Mouse (Mus musculus) adrenal gland, postnatal 25 days (tissue): ENCODE measurements around the gene Vmn2r92. TPM values are rescaled to one million over a fixed set of nuclear protein-coding genes. Genes with fewer than 3 reads are reported as not detected.
"Not testable (repeated sequence)": the region's sequence is repeated elsewhere in the genome, so short reads cannot be mapped to it uniquely, and the experiment has no call there.

Experiments used
- DNase-seq: peaks from one replicate; pipeline ENCODE4 v3.0.0; 2021; ENCODE audit warnings: mixed read lengths
- long read RNA-seq: library from polyadenylated mRNA; stranded (forward); transcript quantifications from one replicate; pipeline ENCODE4 v2.0.0, GENCODE M21; 2021
- total RNA-seq: library from RNA; stranded (reverse); gene quantifications from 2 replicates; pipeline ENCODE4 v1.2.3, GENCODE M21; 2021

Gene Vmn2r92
- not detected in 2 replicates for total RNA-seq
- long read RNA-seq, result 0 reads

- DNase-seq, result not testable (repeated sequence)
These were observed at the start of gene Vmn2r92 for GRCm38 (mm10) chr17:18151587-18151986. Gene Vmn2r92 (plus strand): TSS chr17:18151887.

DNA sequence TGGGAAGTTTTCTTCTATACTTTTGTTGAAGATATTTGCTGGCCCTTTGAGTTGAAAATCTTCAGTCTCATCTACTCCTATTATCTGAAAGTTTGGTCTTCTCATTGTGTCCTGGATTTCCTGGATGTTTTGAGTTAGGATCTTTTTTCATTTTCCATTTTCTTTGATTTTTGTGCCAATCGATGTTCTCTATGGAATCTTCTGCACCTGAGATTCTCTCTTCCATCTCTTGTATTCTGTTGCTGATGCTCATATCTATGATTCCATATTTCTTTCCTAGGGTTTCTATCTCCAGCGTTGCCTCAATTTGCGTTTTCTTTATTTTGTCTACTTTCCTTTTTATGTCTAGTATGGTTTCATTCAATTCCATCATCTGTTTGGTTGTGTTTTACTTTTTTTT is 49.4 kb upstream of the Vmn2r92 start:
- not testable (repeated sequence) for DNase-seq

DNA sequence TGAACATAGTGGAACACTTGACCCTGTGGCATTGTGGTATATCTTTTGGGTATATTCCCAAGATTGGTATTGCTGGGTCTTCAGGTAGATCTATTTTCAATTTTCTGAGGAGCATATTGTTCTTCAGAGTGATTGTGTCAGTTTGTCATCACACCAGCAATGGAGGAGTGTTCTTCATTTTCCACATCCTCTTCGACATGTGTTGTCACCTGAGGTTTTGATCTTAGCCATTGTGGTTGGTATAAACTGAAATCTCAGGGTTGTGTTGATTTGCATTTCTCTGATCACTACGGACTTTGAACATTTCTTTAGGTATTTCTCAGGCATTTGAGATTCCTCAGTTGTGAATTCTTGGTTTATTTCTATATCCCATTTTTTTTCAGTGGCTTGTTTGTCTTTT is 9.5 kb downstream of the Vmn2r92 start:
- DNase-seq, result not testable (repeated sequence)

GRCm38 (mm10) chr17:18189732-18190131 is 38.0 kb downstream of the Vmn2r92 start:
- no peak for DNase-seq

GRCm38 (mm10) chr17:18221300-18221699 is 69.6 kb downstream of the Vmn2r92 start:
- no peak for DNase-seq

DNA sequence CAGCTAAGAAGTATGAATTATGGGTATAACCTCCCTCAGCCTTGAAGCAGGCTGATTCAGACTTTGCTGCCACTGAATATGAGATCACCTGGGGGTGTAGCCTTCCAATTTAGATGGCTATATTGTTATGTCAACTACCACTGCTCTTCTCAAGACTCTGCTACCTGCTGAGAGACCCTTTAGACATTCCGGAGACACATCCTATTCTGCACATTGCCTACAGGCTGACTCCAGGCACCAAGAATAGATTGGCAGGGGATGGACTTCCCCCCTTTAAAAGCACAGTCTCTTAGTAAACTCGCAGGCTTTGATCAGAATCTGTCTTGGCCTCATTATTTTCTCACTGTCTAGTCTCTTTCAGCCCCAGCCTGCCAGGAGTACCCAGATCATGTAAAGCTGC is 80.3 kb downstream of the Vmn2r92 start:
- no peak for DNase-seq

- DNase-seq, result no peak
These were observed 85.2 kb downstream of the Vmn2r92 start for GRCm38 (mm10) chr17:18236931-18237330.

Other genes starting within 250 kb of the Vmn2r92 start
- gene Fpr-rs4, start 130.2 kb upstream of the Vmn2r92 start, total RNA-seq, result not detected in 2 replicates
- gene Vmn2r124, start 102.5 kb upstream of the Vmn2r92 start, total RNA-seq, result not detected in 2 replicates
- not detected in 2 replicates for gene Vmn2r91, start 66.9 kb upstream of the Vmn2r92 start, total RNA-seq
- not detected in 2 replicates for gene Vmn2r94, start 125.9 kb downstream of the Vmn2r92 start, total RNA-seq
- not detected in 2 replicates for gene Vmn2r93, start 146.2 kb downstream of the Vmn2r92 start, total RNA-seq